In genomic region chr15:12420915-12421314, GRCm38 (mm10) we compare ENCODE assay signal across 24 mouse cellular contexts.
"Had no signal": no experiment of that assay in that cellular context is flagged by ENCODE, and none has a peak within 500 bp of the region (broad histone marks: within the 10 kb centered on the region; RNA-seq: fewer than 3 reads in every experiment).

No protein-coding gene starts in this region.

- ATAC-seq: liver, postnatal 0 days; midbrain, embryonic 15.5 days had no signal

- H3K36me3 ChIP-seq: limb, embryonic 15.5 days; midbrain, embryonic 12.5 days; midbrain, embryonic 15.5 days; neural tube, embryonic 12.5 days; neural tube, embryonic 15.5 days had no signal

- H3K27ac ChIP-seq: left cerebral cortex, adult 2 months; limb, embryonic 12.5 days; limb, embryonic 15.5 days; liver, embryonic 14.5 days; midbrain, embryonic 12.5 days; midbrain, embryonic 15.5 days; neural tube, embryonic 12.5 days; neural tube, embryonic 15.5 days; stomach, postnatal 0 days had no signal

- DNase-seq: kidney, adult 2 months; kidney, postnatal 10 days; kidney, postnatal 36 days; layer of hippocampus, postnatal 36 days; left cerebral cortex, postnatal 4 days; liver, postnatal 0 days; lung, embryonic 14.5 days; lung, postnatal 10 days; lung, postnatal 36 days; retina, postnatal 1 day; right cerebral cortex, postnatal 25 days; thymus, adult 2 months; thymus, postnatal 14 days; thymus, postnatal 4 days had no signal

- H3K4me2 ChIP-seq: limb, embryonic 12.5 days; limb, embryonic 15.5 days; liver, embryonic 11.5 days; lung, embryonic 14.5 days; midbrain, embryonic 12.5 days; midbrain, embryonic 15.5 days; neural tube, embryonic 12.5 days; neural tube, embryonic 15.5 days had no signal

- H3K4me3 ChIP-seq: left cerebral cortex, adult 2 months; limb, embryonic 12.5 days; limb, embryonic 15.5 days; midbrain, embryonic 12.5 days; midbrain, embryonic 15.5 days; neural tube, embryonic 12.5 days; neural tube, embryonic 15.5 days had no signal

- H3K9me3 ChIP-seq: limb, embryonic 12.5 days; limb, embryonic 15.5 days; midbrain, embryonic 12.5 days; midbrain, embryonic 15.5 days; neural tube, embryonic 12.5 days; neural tube, embryonic 15.5 days had no signal

- H3K4me1 ChIP-seq: limb, embryonic 15.5 days; midbrain, embryonic 15.5 days; neural tube, embryonic 12.5 days had no signal

- H3K27me3 ChIP-seq: limb, embryonic 12.5 days; limb, embryonic 15.5 days; midbrain, embryonic 12.5 days; midbrain, embryonic 15.5 days; neural tube, embryonic 12.5 days; neural tube, embryonic 15.5 days had no signal

- H3K9ac ChIP-seq: limb, embryonic 12.5 days; limb, embryonic 15.5 days; liver, embryonic 14.5 days; liver, postnatal 0 days; lung, embryonic 14.5 days; midbrain, embryonic 12.5 days; midbrain, embryonic 15.5 days; neural tube, embryonic 12.5 days; neural tube, embryonic 15.5 days had no signal
